Mouse (Mus musculus): ENCODE measurements around the gene Mmp14.

DNA sequence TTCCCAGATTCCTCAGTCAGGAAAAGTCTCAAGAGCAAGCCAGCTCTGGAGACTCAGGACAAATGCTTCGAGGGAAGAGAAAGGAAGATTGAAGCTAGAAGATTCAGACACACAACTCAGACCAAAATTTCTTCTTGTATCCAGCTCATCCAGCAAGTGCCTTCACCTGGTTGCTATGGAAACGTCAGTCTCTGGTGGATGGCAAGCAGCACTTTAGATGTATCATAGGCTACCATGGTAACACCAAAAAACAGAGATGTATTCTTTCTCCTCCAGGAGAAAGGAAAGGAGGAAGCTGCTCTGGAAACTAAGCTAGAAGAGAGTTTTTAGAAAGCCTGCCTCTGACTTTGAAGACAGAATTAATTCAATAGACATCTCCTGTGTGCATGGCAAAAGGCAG lies 56.3 kb downstream of the Mmp14 start:
- TF ChIP-seq USF1 (IDR thresholded peaks at IDR 0.05; ENCODE audit: low read depth): no peak
- TF ChIP-seq MAX (IDR thresholded peaks at IDR 0.05): no peak
- no peak for TF ChIP-seq MYOD1 (IDR thresholded peaks at IDR 0.05; ENCODE audit: control insufficient read depth, insufficient read length, low read depth)
- no peak for TF ChIP-seq CTCF (IDR thresholded peaks at IDR 0.05; ENCODE audit: control insufficient read depth, insufficient read depth, insufficient read length)
- TF ChIP-seq CEBPB (IDR thresholded peaks at IDR 0.05; ENCODE audit: low read depth): no peak
- TF ChIP-seq FOSL1 (IDR thresholded peaks at IDR 0.05; ENCODE audit: insufficient read depth, low read length, poor library complexity, severe bottlenecking): no peak
- no peak for TF ChIP-seq MYOG (IDR thresholded peaks at IDR 0.05; ENCODE audit: control insufficient read depth, extremely low read depth, insufficient read length)

Measured in C2C12 (cell line).